Mouse (Mus musculus): Measurements from ENCODE around the gene Zfp69. TPM values are rescaled to one million over a fixed set of nuclear protein-coding genes. Genes with fewer than 3 reads are reported as not detected.

Zfp69 gene
- polyA plus RNA-seq, 1 experiment from 2014 or later: 10.0 TPM

- Histone ChIP-seq H3K27ac (no peak overlapping the region), H3K4me3 (no peak overlapping the region), H3K4me1 (peaks cover 27% of the 10 kb centered on the region), H3K27me3 (0 out of 2 replicates have a peak, but pooled peaks cover 3% of the 10 kb centered on the region), H3K9ac (no peak overlapping the region), H3K9me3 (no peaks in the 10 kb centered on the region), H3K36me3 (no peaks in the 10 kb centered on the region), H3K4me2 (no peak overlapping the region)
- ATAC-seq (ENCODE audit: insufficient number of reproducible peaks, insufficient read depth, low FRiP score, low TSS enrichment, low read depth): no peak
- WGBS: 67% methylated on average over 6 of the region's 6 CpGs
Measured at GRCm38 (mm10) chr4:120880731-120881432, 70.6 kb downstream of the Zfp69 start.

Small RNAs within 50 kb of the gene (microRNA-seq; reads per million reads assigned to microRNA genes)
- gene Mir7015: not detected

Other genes with a start within 250 kb of the Zfp69 start
- 7.2 and 7.8 TPM in 2 replicates for gene Kcnq4, start 203.1 kb downstream of the Zfp69 start, polyA plus RNA-seq (2015; fragmentation: Nextera tagmentation; extraction: Ambion mirVana)
- gene Nfyc, start 120.1 kb downstream of the Zfp69 start, polyA plus RNA-seq (2015; fragmentation: Nextera tagmentation; extraction: Ambion mirVana): 99.4 and 106 TPM in 2 replicates
- gene Rims3, start 96.9 kb downstream of the Zfp69 start, polyA plus RNA-seq (2015; fragmentation: Nextera tagmentation; extraction: Ambion mirVana): 0.87 and 1.2 TPM in 2 replicates
- gene Exo5, start 26.7 kb downstream of the Zfp69 start, polyA plus RNA-seq (2015; fragmentation: Nextera tagmentation; extraction: Ambion mirVana): 33.9 and 35.7 TPM in 2 replicates
- 13.7 and 13.9 TPM in 2 replicates for gene Smap2, start 65.5 kb upstream of the Zfp69 start, polyA plus RNA-seq (2015; fragmentation: Nextera tagmentation; extraction: Ambion mirVana)
- 56.1 and 57.5 TPM in 2 replicates for gene Col9a2, start 87.7 kb upstream of the Zfp69 start, polyA plus RNA-seq (2015; fragmentation: Nextera tagmentation; extraction: Ambion mirVana)
- 22.0 and 27.0 TPM in 2 replicates for gene Zmpste24, start 146.5 kb upstream of the Zfp69 start, polyA plus RNA-seq (2015; fragmentation: Nextera tagmentation; extraction: Ambion mirVana)
- gene Tmco2, start 157.5 kb upstream of the Zfp69 start, polyA plus RNA-seq (2015; fragmentation: Nextera tagmentation; extraction: Ambion mirVana): not detected in 2 replicates

All from embryonic facial prominence, embryonic 13.5 days (tissue).